Mouse (Mus musculus): ENCODE results near the gene Fam78b.

- TF ChIP-seq POLR2A (IDR thresholded peaks at IDR 0.05; ENCODE audit: extremely low read depth, insufficient read depth, low read length) (no peak), CTCF (IDR thresholded peaks at IDR 0.05; ENCODE audit: extremely low read depth, insufficient read depth, low read length) (no peak)
These were observed 20.8 kb downstream of the Fam78b start for GRCm38 (mm10) chr1:167022001-167022424.
